Mouse (Mus musculus): Measurements from ENCODE around the gene Wbp1. TPM values are rescaled to one million over a fixed set of nuclear protein-coding genes. Genes with fewer than 3 reads are reported as not detected.

The Wbp1 gene
- total RNA-seq, 1 experiment, result 47.5 TPM

DNA sequence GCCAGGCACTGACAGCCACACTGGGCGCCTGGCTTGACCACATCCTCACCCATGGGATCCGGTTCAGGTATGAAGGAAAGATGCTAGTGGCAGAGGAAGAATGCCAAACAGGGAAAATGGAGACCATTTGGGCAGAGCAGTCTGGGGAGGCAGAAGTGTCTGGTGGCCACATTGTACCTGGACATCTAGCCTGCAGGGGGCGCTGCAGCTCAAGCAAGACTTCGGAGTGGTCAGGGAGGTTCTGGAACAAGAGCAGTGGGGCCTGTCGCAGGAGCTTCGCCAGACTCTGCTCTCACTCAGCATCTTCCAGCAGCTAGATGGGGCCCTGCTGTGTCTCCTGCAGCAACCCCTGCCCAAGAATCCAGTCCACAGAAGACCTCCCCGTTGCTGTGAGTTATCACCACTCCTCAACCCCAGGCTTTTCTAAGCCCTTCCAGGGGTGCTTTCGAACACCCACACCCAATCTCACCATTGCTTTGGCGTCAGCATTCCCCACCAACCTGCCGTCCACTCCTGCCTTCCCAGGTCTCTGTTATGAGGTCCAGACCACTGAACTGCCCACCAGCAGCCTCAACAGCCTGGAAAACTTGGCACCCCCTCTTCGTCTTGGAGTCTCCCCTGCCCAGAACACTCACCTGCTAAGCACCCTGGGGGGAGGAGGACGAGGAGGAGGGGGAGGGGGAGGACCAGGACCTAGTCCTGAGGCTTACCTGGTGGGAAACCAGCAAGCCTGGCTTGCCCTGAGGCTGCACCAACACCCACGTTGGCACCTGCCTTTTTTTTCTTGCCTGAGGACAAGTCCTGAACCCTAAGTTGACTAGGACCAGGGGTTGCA lies 13.6 kb downstream of the Wbp1 start:
- Histone ChIP-seq H3K9me3 (ENCODE audit: control insufficient read depth, insufficient read depth, low read depth, low read length) (no peaks in the 10 kb centered on the region), H3K9ac (ENCODE audit: insufficient read depth, low read depth, low read length, poor library complexity, severe bottlenecking) (no peak overlapping the region; the same call in 1 of the 2 replicates), H3K4me3 (ENCODE audit: insufficient read depth in 1 of 2, low read depth in 1 of 2, low read length in 2 of 2, poor library complexity in 1 of 2, severe bottlenecking in 1 of 2) (peak overlapping the region in 1 of 2 experiments; percentile 93; a peak in 2 of 4 replicates), H3K4me1 (ENCODE audit: control insufficient read depth in 2 of 2, insufficient read depth in 2 of 2, low read length in 2 of 2, poor library complexity in 1 of 2) (0 out of 4 replicates have a peak, but pooled peaks cover 0 to 3% of the 10 kb centered on the region in 2 experiments), H3K27ac (ENCODE audit: insufficient read depth, low read depth, low read length, poor library complexity, severe bottlenecking) (no peak overlapping the region), H3K36me3 (ENCODE audit: control insufficient read depth, insufficient read depth, low read length, poor library complexity, severe bottlenecking) (no peaks in the 10 kb centered on the region)
- in situ Hi-C loops (cut with MboI; ENCODE audit: low sequenced_read_pairs in 2 of 2, unreplicated experiment in 2 of 2), result no loop called here
- TF ChIP-seq ZC3H11A (IDR thresholded peaks at IDR 0.05; ENCODE audit: borderline replicate concordance, low read depth, low read length), result no peak
- no peak for TF ChIP-seq MAFK (IDR thresholded peaks at IDR 0.05; ENCODE audit: insufficient read depth, low read depth, low read length)
- TF ChIP-seq HCFC1 (IDR thresholded peaks at IDR 0.05; ENCODE audit: borderline replicate concordance, insufficient read depth, low read length), result no peak
- TF ChIP-seq ZNF384 (IDR thresholded peaks at IDR 0.05; ENCODE audit: low read depth, low read length), result no peak
- TF ChIP-seq CHD2 (IDR thresholded peaks at IDR 0.05; ENCODE audit: low read depth, low read length), result no peak
- DNase-seq (ENCODE audit: low read depth, low spot score), result peak; percentile 73

DNA sequence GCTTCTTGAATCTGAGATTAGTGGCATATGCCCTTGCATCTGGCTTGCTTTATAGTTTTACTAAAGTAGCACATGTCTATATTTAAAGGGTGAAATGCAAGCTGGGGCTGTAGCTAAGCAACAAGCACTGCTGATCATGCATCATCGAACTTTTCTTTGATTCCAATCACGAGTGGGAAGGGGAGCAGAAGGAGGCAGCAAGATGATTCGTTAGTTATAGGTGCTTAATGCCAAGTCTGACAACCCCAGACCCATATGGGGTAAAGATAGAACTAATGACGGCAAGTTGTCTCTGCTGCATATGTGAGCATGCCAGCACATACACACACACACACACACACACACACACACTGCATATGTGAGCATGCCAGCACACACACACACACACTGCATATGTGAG lies 17.2 kb downstream of the Wbp1 start:
- Histone ChIP-seq H3K27ac (ENCODE audit: insufficient read depth, low read depth, low read length, poor library complexity, severe bottlenecking) (no peak overlapping the region), H3K4me1 (ENCODE audit: control insufficient read depth in 2 of 2, insufficient read depth in 2 of 2, low read length in 2 of 2, poor library complexity in 1 of 2) (0 out of 4 replicates have a peak, but pooled peaks cover 0 to 3% of the 10 kb centered on the region in 2 experiments), H3K36me3 (ENCODE audit: control insufficient read depth, insufficient read depth, low read length, poor library complexity, severe bottlenecking) (no peaks in the 10 kb centered on the region), H3K4me3 (ENCODE audit: insufficient read depth in 1 of 2, low read depth in 1 of 2, low read length in 2 of 2, poor library complexity in 1 of 2, severe bottlenecking in 1 of 2) (no peak overlapping the region), H3K9ac (ENCODE audit: insufficient read depth, low read depth, low read length, poor library complexity, severe bottlenecking) (no peak overlapping the region), H3K9me3 (ENCODE audit: control insufficient read depth, insufficient read depth, low read depth, low read length) (no peaks in the 10 kb centered on the region)
- no peak for DNase-seq (ENCODE audit: low read depth, low spot score)
- in situ Hi-C loops (cut with MboI; ENCODE audit: low sequenced_read_pairs in 2 of 2, unreplicated experiment in 2 of 2), result no loop called here
- TF ChIP-seq MAFK (IDR thresholded peaks at IDR 0.05; ENCODE audit: insufficient read depth, low read depth, low read length), result no peak
- TF ChIP-seq CHD2 (IDR thresholded peaks at IDR 0.05; ENCODE audit: low read depth, low read length), result no peak
- no peak for TF ChIP-seq ZNF384 (IDR thresholded peaks at IDR 0.05; ENCODE audit: low read depth, low read length)
- TF ChIP-seq HCFC1 (IDR thresholded peaks at IDR 0.05; ENCODE audit: borderline replicate concordance, insufficient read depth, low read length), result no peak
- TF ChIP-seq ZC3H11A (IDR thresholded peaks at IDR 0.05; ENCODE audit: borderline replicate concordance, low read depth, low read length), result no peak

DNA sequence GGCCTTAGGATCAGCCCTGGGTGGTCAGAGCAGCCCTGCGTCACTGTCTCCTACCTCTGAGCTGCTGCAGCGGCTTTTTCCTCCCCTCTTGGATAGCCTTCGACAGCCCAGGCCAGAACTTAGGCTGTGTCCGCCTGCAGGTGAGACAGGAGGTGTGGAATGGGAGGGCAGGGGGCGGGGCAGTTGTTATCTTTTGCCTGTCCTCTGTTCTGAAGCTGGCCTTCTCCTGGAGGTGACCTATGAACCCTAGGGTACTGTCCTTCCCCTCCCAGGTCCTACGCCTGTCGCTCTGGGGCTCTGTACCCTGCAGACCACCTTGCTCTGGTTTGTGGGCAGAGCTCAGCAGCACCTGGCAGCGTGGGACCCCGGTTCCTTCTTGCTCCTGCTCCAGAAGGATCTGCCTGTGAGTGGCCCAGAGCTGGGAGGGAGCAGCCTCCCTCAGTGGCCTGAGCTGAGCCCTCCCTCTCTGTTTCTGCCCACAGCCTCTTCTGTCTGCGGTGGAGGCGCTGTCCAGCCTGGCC lies 18.2 kb downstream of the Wbp1 start:
- no peak overlapping the region for H3K27ac ChIP-seq (ENCODE audit: insufficient read depth, low read depth, low read length, poor library complexity, severe bottlenecking)
- no peak overlapping the region for H3K4me3 ChIP-seq (ENCODE audit: insufficient read depth in 1 of 2, low read depth in 1 of 2, low read length in 2 of 2, poor library complexity in 1 of 2, severe bottlenecking in 1 of 2)
- 0 out of 4 replicates have a peak, but pooled peaks cover 0 to 3% of the 10 kb centered on the region in 2 experiments for H3K4me1 ChIP-seq (ENCODE audit: control insufficient read depth in 2 of 2, insufficient read depth in 2 of 2, low read length in 2 of 2, poor library complexity in 1 of 2)
- no peak overlapping the region for H3K9ac ChIP-seq (ENCODE audit: insufficient read depth, low read depth, low read length, poor library complexity, severe bottlenecking)
- in situ Hi-C loops (cut with MboI; ENCODE audit: low sequenced_read_pairs in 2 of 2, unreplicated experiment in 2 of 2), result no loop called here
- no peaks in the 10 kb centered on the region for H3K9me3 ChIP-seq (ENCODE audit: control insufficient read depth, insufficient read depth, low read depth, low read length)
- H3K36me3 ChIP-seq (ENCODE audit: control insufficient read depth, insufficient read depth, low read length, poor library complexity, severe bottlenecking), result no peaks in the 10 kb centered on the region
- TF ChIP-seq CHD2 (IDR thresholded peaks at IDR 0.05; ENCODE audit: low read depth, low read length) (no peak), MAFK (IDR thresholded peaks at IDR 0.05; ENCODE audit: insufficient read depth, low read depth, low read length) (no peak), ZC3H11A (IDR thresholded peaks at IDR 0.05; ENCODE audit: borderline replicate concordance, low read depth, low read length) (no peak), HCFC1 (IDR thresholded peaks at IDR 0.05; ENCODE audit: borderline replicate concordance, insufficient read depth, low read length) (no peak), ZNF384 (IDR thresholded peaks at IDR 0.05; ENCODE audit: low read depth, low read length) (no peak)
- no peak for DNase-seq (ENCODE audit: low read depth, low spot score)

DNA sequence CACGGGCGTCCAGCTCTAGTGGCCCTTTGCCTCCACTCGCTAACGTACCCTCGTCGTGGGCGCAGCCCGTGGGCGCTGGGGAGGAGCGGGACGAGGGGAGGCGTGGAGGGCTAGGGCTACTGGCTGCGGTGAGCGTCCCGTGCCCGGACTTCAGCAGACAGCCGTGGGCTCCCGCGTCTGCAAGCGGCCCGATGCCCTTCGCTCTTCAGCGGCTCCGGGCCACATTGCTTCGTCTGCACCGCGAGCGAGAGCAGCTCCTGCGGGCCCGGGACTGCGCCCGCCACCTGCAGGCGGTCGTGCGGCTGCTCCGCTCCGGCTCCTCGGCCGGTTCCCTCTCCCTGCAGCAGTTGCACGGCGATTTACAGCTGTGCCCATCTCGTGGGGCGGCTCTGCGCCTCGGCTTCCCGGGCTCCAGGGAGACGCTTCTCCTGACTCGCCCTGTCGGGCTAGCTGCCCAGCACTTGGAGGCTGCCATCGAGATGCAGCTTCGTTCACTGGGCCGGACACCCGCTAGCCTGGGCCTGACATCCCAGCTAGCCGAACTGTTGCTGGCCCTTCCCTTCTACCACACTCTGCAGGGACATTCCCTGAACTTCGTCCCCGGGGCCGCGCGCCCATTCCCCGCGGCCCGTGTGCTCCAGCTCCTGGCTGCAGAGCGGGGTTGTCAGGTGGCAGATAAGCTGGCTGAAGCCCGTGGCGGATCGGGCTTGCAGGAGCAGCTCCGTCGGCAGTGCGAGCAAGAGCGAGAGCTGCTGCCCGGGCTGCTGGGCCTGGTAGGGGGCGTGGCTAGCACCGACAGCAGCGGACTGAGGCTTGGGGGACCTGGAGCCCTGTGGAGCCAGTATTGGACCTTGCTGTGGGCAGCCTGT lies 19.4 kb downstream of the Wbp1 start:
- H3K4me1 ChIP-seq (ENCODE audit: control insufficient read depth in 2 of 2, insufficient read depth in 2 of 2, low read length in 2 of 2, poor library complexity in 1 of 2), result no peaks in the 10 kb centered on the region
- DNase-seq (ENCODE audit: low read depth, low spot score), result no peak
- in situ Hi-C loops (cut with MboI; ENCODE audit: low sequenced_read_pairs in 2 of 2, unreplicated experiment in 2 of 2), result no loop called here
- no peaks in the 10 kb centered on the region for H3K9me3 ChIP-seq (ENCODE audit: control insufficient read depth, insufficient read depth, low read depth, low read length)
- peak overlapping the region; percentile 76 for H3K9ac ChIP-seq (ENCODE audit: insufficient read depth, low read depth, low read length, poor library complexity, severe bottlenecking)
- TF ChIP-seq ZC3H11A (IDR thresholded peaks at IDR 0.05; ENCODE audit: borderline replicate concordance, low read depth, low read length), result no peak
- TF ChIP-seq CHD2 (IDR thresholded peaks at IDR 0.05; ENCODE audit: low read depth, low read length), result no peak
- TF ChIP-seq MAFK (IDR thresholded peaks at IDR 0.05; ENCODE audit: insufficient read depth, low read depth, low read length), result no peak
- TF ChIP-seq HCFC1 (IDR thresholded peaks at IDR 0.05; ENCODE audit: borderline replicate concordance, insufficient read depth, low read length), result no peak
- no peak for TF ChIP-seq ZNF384 (IDR thresholded peaks at IDR 0.05; ENCODE audit: low read depth, low read length)
- H3K36me3 ChIP-seq (ENCODE audit: control insufficient read depth, insufficient read depth, low read length, poor library complexity, severe bottlenecking), result no peaks in the 10 kb centered on the region
- H3K27ac ChIP-seq (ENCODE audit: insufficient read depth, low read depth, low read length, poor library complexity, severe bottlenecking), result no peak overlapping the region
- peak overlapping the region; percentile 79 to 83 for H3K4me3 ChIP-seq (ENCODE audit: insufficient read depth in 1 of 2, low read depth in 1 of 2, low read length in 2 of 2, poor library complexity in 1 of 2, severe bottlenecking in 1 of 2)

Measured in ES-E14 (cell line).